Mouse (Mus musculus) kidney, embryonic 14.5 days (tissue): ENCODE data around the gene Syne2. TPM values are rescaled to one million over a fixed set of nuclear protein-coding genes. Genes with fewer than 3 reads are reported as not detected.
"Not testable (repeated sequence)": the region's sequence is repeated elsewhere in the genome, so short reads cannot be mapped to it uniquely, and the experiment has no call there.

Experiments used
- ATAC-seq: fragments of 200-750 bp; cut with Nextera tagmentation; 2 replicates; pipeline ENCODE4 v1.8.0; 2017; ENCODE audit warnings: moderate number of reproducible peaks, mild to moderate bottlenecking, moderate TSS enrichment, moderate library complexity; ENCODE audit not compliant: low FRiP score, low TSS enrichment
- H3K27ac ChIP-seq: fragments of 300-500 bp; sonication (generic); 2 replicates; pipeline ENCODE4 v1.5.1; 2014; ENCODE audit warnings: low read depth, mild to moderate bottlenecking, low read length, moderate library complexity, mixed read lengths
- H3K27me3 ChIP-seq: fragments of 300-500 bp; sonication (generic); 2 replicates; pipeline ENCODE4 v1.6.1; 2014; ENCODE audit warnings: mild to moderate bottlenecking, low read length; ENCODE audit not compliant: control insufficient read depth, insufficient read depth
- H3K36me3 ChIP-seq: fragments of 300-500 bp; sonication (generic); 2 replicates; pipeline ENCODE4 v1.6.1; 2014; ENCODE audit warnings: low read length, mixed read lengths; ENCODE audit not compliant: control insufficient read depth, insufficient read depth
- H3K4me1 ChIP-seq: fragments of 300-500 bp; sonication (generic); 2 replicates; pipeline ENCODE4 v1.6.1; 2014; ENCODE audit warnings: low read length, mixed read lengths; ENCODE audit not compliant: control insufficient read depth, insufficient read depth
- H3K4me2 ChIP-seq: fragments of 300-500 bp; sonication (generic); replicated peaks from 2 replicates; pipeline ENCODE4 v1.6.1; 2014; ENCODE audit warnings: low read depth, mild to moderate bottlenecking, low read length
- H3K4me3 ChIP-seq: fragments of 300-500 bp; sonication (generic); 2 replicates; pipeline ENCODE4 v1.5.1; 2014; ENCODE audit warnings: mild to moderate bottlenecking, low read length
- H3K9ac ChIP-seq: fragments of 300-500 bp; sonication (generic); 2 replicates; pipeline ENCODE4 v1.6.1; 2014; ENCODE audit warnings: low read depth, mild to moderate bottlenecking, low read length, moderate library complexity
- H3K9me3 ChIP-seq: fragments of 300-500 bp; sonication (generic); 2 replicates; pipeline ENCODE4 v1.6.1; 2016; ENCODE audit warnings: low read length; ENCODE audit not compliant: control insufficient read depth
- WGBS: fragments of 180-500 bp; shearing (Covaris S2); extraction: QIAGEN DNeasy Blood & Tissue Kit; methylation state at CpG from one replicate; pipeline ENCODE4 v1.1.7; 2014; 5-methylcytosine and 5-hydroxymethylcytosine counted together
- polyA plus RNA-seq: library from polyadenylated mRNA; unstranded; fragments of >200 nt; fragmentation: Nextera tagmentation; extraction: Ambion mirVana; gene quantifications from 2 replicates; pipeline ENCODE4 v1.2.1, GENCODE M21; 2014

Gene Syne2
- polyA plus RNA-seq, 1 experiment from 2014 or later = 69.0 TPM

DNA sequence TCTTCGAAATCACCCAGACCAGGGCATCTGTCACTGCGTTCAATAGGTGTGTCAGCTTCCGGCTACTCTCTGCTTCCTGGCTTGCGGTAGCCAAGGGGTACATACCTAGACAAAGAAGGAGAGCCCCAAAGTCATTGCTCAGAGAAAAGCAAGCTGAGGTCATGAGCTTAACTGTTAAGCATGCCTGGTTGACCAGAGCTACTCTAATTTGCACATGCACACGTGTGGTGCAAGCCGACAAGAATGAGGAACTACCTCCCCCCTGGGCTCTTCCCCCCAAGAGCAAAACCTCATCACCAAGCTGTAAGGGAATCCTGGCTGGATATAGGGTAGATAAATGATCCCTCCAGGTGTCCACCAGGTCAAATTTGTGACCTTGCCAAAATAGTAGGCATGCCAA is 305.3 kb downstream of the Syne2 start:
- Histone ChIP-seq H3K4me3 (no peak overlapping the region), H3K4me1 (no peaks in the 10 kb centered on the region), H3K9me3 (no peaks in the 10 kb centered on the region), H3K9ac (no peak overlapping the region), H3K27ac (no peak overlapping the region), H3K27me3 (no peaks in the 10 kb centered on the region), H3K36me3 (no peaks in the 10 kb centered on the region), H3K4me2 (no peak overlapping the region)
- 89% methylated on average over 6 of the region's 6 CpGs for WGBS
- no peak for ATAC-seq

DNA sequence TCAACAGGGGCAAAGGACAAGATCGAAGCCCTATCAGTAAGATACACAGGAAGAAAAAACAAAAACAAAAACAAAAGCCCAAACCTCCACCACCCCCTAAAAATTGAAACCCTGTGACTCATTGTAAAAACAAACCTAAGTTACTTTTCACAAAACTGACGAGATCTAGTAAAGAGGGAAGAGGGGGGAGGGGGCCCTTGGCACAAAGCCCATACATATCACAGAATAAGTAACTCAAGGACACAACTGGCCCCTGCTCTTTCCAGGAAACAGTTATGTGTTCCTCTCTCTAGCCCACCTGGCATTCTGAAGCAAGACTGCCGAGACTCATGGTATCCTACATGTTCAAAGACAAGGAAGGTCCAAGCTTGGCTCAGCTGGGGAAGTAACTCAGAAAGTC is 310.4 kb downstream of the Syne2 start:
- H3K9me3 ChIP-seq = no peaks in the 10 kb centered on the region
- no peaks in the 10 kb centered on the region for H3K27me3 ChIP-seq
- no peaks in the 10 kb centered on the region for H3K36me3 ChIP-seq
- no peak overlapping the region for H3K9ac ChIP-seq
- no peak for ATAC-seq
- 51% methylated on average over 3 of the region's 3 CpGs for WGBS
- H3K4me1 ChIP-seq = no peaks in the 10 kb centered on the region
- no peak overlapping the region for H3K4me3 ChIP-seq
- H3K4me2 ChIP-seq = no peak overlapping the region
- H3K27ac ChIP-seq = no peak overlapping the region

DNA sequence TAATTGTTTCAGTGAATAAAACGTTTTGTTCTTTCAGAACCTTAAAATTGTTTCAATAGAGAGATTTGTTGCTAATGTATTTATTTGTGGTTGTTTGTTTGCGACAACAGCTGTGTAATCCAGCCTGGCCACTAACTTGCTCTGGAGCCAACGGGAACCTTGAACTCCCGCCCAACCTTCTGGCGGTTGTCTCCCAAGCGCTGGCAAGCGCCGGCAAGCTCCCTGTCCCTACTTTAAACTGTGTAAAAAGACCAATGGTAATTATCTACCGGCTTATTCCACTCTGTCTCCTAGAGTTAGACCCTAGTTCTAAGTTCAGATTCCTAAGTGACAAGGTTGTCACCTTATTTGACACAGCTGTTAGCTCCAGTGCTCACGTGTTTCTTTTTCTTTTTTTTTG is 310.9 kb downstream of the Syne2 start:
- Histone ChIP-seq H3K36me3 (no peaks in the 10 kb centered on the region), H3K4me2 (no peak overlapping the region), H3K27me3 (no peaks in the 10 kb centered on the region), H3K9ac (no peak overlapping the region), H3K4me3 (no peak overlapping the region), H3K9me3 (no peaks in the 10 kb centered on the region), H3K27ac (no peak overlapping the region), H3K4me1 (no peaks in the 10 kb centered on the region)
- 80% methylated on average over 10 of the region's 10 CpGs for WGBS
- no peak for ATAC-seq

DNA sequence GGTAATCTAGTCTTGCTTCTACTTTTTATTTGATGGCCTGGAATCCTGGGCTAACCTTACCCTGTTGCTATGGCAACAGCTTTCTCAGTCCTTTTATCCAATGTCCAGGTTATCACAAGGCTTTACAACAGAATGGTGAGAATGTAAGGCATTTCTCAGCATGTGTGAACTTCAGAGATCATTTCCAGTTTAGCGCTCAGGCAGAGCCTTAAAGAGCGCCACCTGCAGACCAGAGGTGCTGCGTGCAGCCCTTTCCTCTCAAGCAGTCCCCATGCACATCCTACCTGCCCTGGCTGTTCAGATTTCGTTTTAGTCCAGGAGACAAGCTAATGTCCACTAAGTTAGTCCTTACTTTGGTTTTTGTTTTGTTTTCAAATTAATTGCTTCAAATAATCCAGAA is 312.3 kb downstream of the Syne2 start:
- H3K4me2 ChIP-seq = no peak overlapping the region
- no peak overlapping the region for H3K4me3 ChIP-seq
- no peak overlapping the region for H3K27ac ChIP-seq
- no peaks in the 10 kb centered on the region for H3K4me1 ChIP-seq
- H3K27me3 ChIP-seq = no peaks in the 10 kb centered on the region
- H3K9ac ChIP-seq = no peak overlapping the region
- no peaks in the 10 kb centered on the region for H3K9me3 ChIP-seq
- no peaks in the 10 kb centered on the region for H3K36me3 ChIP-seq
- ATAC-seq = no peak
- WGBS = 26% methylated on average over 4 of the region's 4 CpGs

DNA sequence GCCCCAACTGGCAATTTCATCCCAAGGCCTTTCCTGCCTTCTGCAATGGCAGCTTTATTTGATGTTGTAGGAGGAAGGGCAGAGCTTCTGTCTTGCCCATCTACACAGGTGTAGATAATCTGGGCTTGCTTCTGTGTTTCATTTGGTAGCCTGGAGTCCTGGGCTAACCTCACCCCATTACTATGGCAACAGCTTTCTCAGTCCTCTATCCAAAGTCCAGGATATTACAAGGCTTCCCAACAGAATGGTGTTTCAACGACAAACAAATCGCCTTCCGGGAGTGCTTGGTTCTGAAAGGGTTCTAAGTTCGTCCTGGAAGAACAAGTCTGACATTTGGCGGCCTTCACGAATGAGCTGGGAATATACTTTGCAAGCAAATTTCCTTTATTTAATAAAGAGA is 313.0 kb downstream of the Syne2 start:
- Histone ChIP-seq H3K27me3 (no peaks in the 10 kb centered on the region), H3K4me2 (no peak overlapping the region), H3K36me3 (no peaks in the 10 kb centered on the region), H3K4me3 (no peak overlapping the region), H3K9me3 (no peaks in the 10 kb centered on the region), H3K9ac (no peak overlapping the region), H3K27ac (no peak overlapping the region), H3K4me1 (no peaks in the 10 kb centered on the region)
- no peak for ATAC-seq
- 88% methylated on average over 6 of the region's 6 CpGs for WGBS

DNA sequence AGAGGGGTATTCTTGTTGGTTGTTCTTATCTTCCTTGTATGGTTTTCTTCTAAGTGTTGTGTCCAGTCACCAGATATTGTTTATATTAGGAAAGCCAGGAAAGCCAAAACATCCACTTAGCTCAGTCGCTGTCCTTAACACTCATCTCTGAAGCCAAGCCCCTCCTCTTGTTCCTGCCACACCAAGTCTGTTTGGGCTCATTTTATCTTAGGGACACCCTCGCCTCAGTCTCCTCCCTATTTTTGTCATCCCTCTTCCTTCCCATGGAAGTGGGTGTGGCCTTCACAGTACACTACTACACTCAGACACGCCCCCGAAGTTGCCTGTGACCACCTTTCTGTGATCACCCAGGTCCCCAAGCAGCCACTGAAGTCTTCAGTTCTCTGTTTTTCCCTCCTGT is 314.7 kb downstream of the Syne2 start:
- no peak for ATAC-seq
- Histone ChIP-seq H3K4me2 (no peak overlapping the region), H3K9ac (no peak overlapping the region), H3K9me3 (no peaks in the 10 kb centered on the region), H3K4me1 (no peaks in the 10 kb centered on the region), H3K4me3 (no peak overlapping the region), H3K27ac (no peak overlapping the region), H3K27me3 (no peaks in the 10 kb centered on the region), H3K36me3 (no peaks in the 10 kb centered on the region)
- WGBS = 69% methylated on average over 4 of the region's 4 CpGs

DNA sequence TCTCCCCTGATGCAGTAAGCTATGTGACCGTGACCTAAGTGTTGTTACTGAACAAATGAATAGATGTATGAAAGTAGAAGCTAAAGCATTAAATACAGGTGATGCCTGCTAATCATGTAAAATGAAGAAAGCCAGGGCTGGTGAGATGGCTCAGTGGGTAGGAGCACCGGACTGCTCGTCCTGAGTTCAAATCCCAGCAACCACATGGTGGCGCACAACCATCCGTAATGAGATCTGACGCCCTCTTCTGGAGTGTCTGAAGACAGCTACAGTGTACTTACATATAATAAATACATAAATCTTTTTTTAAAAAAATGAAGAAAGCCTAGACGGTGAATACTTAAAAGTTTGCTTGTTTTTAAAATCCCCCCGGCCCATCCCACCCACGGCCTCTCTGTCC is 315.1 kb downstream of the Syne2 start:
- not testable (repeated sequence) for H3K27ac ChIP-seq, H3K27me3 ChIP-seq

DNA sequence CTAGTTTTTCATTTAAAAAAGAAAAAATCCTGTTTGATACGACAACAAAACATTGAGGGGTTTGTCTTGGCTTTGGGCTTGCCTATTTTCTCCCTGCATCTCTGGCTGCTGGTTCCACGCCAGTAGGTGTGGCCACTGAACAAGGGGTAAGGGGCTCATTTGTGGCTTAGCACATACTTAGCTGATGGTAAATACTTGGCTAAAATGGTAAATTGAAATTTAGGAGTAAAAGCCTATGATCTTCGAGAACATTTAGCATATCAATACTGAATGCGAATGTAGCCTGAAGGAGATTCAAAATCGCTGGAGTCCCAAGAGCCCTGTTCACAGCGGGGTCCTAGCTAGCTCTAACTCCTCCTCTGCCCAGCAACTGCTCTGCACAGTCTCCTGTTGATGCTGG is 318.8 kb downstream of the Syne2 start:
- ATAC-seq = no peak
- Histone ChIP-seq H3K27ac (no peak overlapping the region), H3K4me1 (no peaks in the 10 kb centered on the region), H3K9me3 (no peaks in the 10 kb centered on the region), H3K36me3 (no peaks in the 10 kb centered on the region), H3K4me3 (no peak overlapping the region), H3K4me2 (no peak overlapping the region), H3K27me3 (no peaks in the 10 kb centered on the region), H3K9ac (no peak overlapping the region)
- WGBS = 50% methylated on average over 6 of the region's 6 CpGs

More for the DNA sequence above, 315.1 kb downstream of the Syne2 start:
- not testable (repeated sequence) for H3K9ac ChIP-seq, H3K4me2 ChIP-seq, H3K4me3 ChIP-seq, ATAC-seq, H3K36me3 ChIP-seq, H3K9me3 ChIP-seq, H3K4me1 ChIP-seq
- WGBS = 83% methylated on average over 9 of the region's 9 CpGs

DNA sequence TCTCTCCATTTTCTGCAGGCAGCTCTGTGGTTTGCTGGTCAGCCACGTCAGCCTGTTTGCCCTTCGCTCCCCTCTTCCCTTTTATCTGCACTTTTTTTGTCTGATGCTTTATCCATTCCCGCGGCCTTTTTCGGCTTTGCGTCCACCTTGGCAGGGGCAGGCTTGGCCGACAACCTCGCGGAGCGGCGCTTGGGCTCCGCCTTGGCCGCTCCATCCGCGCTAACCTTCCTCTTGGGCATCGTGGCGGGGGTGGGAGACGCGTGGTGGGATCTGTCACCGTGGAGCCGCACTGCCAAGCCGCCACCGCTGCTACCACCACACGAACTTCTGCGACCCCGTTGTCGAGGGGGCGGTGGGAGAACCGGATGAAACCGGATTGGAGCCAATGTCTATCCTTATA is 334.5 kb downstream of the Syne2 start:
- peak overlapping the region; percentile 27 for H3K4me3 ChIP-seq
- H3K4me2 ChIP-seq = peak overlapping the region; percentile 57
- not testable (repeated sequence) for H3K9ac ChIP-seq, H3K36me3 ChIP-seq, H3K27me3 ChIP-seq, ATAC-seq, H3K27ac ChIP-seq, H3K4me1 ChIP-seq, H3K9me3 ChIP-seq
- 22% methylated on average over 30 of the region's 30 CpGs for WGBS
